Mouse (Mus musculus): Measurements from ENCODE around the gene Dlgap3.

DNA sequence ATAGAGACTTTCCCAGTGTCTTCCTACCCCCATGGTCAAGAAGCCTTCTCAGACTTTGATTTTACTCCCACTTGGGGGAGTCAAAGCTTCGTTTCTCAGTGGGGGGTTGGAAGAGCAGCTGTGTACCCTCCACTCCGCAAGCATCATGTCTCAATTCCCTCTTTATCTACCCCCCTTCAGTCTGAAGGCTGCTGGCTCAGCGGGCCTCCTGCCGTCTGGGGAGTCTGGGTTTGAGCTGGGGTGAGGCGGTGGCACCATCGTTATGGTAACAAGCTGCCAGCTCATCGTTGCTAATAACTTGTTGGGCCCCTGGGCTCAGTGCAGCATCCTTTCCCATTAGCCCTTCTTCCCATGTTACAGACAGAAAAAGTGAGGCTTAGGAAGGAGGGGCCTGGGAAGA, 3.1 kb downstream of the Dlgap3 start:
- TF ChIP-seq CTCF (IDR thresholded peaks at IDR 0.05; ENCODE audit: borderline replicate concordance, extremely low read depth, insufficient read depth, insufficient read length) (no peak), POLR2A (IDR thresholded peaks at IDR 0.05; ENCODE audit: borderline replicate concordance, extremely low read depth, insufficient read depth, insufficient read length, poor library complexity, severe bottlenecking) (no peak)

Measured in brain, embryonic 14.5 days (tissue).